Mouse (Mus musculus) right cerebral cortex, postnatal 10 days (tissue): ENCODE results near the gene Il27ra.

Source experiments
- DNase-seq, 2 experiments: peaks; one replicate each; pipeline ENCODE4 v3.0.0; 2021; ENCODE audit warnings: low spot score in 2 of 2

The Il27ra gene

DNA sequence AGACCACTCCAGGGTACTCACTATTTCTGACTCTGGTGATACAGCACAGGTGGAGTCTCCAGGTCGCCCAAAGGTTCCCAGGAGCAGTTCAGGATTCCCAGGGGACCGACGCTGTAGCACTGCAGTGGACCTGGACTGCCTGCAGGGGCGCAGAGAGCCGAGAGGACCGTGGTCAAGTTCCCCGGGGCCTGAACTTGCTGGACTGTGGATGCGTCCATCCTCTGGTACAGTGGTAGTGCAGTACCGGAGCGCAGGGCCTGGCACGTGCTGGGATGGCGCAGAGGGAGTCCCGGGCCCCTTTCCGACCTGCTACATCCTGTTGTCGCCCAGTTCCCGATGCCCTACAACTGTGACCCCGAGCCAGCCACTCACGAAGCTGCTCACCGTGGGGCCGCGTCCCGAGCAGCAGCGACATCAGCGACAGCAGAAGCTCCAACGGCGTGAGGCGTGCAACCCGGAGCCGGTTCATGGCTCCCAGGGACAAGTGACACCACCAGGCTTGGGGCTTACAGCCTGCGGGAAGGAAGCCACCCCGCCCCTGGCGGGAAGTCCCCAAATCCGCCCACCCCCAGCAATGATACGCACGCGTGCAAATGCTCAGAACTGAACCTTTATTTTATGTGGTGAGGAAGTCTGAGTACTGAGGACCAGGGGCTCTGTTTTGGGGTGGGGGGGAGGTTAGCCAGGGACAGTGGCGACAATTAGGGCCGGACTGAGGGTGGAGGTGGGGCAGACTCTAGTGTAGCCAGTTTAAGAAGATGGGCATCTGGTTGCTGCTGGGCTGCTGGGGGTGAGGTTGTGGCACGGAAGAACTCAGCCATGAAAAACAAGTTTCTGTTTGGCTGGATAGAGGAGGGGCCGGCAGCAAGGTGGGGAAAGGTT lies at the start of gene Il27ra:
Il27ra (minus strand) TSS at position 524 of the 882 bp plus-strand sequence.
- peak; percentile 47 to 59 for DNase-seq

DNA sequence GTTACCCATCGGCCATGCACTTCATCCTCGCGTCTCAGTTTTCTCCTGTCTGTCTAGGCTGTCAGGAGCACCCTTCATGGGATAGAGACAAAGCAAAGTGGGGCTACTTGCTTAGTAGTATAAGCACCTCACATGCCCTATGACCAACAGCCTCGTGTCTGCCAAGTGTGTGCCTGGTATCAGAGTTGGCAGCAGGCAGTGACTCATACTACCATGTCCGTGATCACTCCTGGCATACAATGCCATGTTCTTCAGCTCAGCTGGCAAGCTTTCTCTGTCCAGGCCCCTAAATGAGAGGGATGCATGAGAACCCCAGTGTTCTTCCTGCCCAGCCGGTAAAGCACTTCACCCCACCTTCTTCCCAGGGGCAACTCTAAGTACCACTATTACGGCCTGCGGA lies 48.2 kb upstream of the Il27ra start:
- DNase-seq = no peak

DNA sequence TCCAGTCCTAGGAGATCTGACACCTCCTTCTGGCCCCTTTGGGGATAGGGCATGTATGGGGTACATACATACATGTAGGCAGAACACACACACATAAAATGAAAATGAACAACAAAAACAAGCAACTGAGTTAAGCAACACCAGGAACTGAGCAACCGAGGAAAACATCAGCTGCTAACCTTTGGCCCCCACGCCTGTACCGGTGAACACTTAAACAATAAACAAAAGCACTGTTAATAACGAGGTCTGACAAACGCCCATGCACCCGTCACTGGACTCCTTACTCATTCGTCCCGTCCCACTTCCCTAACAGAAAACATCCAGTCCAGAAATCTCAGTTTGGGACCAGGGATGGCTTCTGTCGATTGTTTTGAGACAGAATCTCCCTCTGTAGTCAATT lies 46.9 kb upstream of the Il27ra start:
- no peak for DNase-seq

DNA sequence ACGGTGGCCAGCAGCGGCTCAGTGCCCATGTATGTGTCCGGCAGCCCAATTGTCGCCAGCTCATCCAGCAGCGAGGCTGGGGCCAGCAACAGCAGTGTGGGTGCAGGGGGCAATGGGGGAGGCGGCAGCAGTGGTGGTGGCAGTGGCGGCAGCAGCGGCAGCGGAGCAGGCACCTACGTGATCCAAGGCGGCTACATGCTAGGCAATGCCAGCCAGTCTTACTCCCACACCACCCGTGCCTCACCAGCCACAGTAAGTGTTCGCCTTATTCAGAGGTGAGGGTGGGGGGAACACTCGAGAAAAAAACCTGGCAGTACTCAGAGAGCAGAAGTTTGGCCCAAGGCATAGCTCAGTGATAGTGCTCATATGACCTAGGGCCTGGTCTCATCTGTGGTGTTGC lies 45.4 kb upstream of the Il27ra start:
- DNase-seq = no peak

DNA sequence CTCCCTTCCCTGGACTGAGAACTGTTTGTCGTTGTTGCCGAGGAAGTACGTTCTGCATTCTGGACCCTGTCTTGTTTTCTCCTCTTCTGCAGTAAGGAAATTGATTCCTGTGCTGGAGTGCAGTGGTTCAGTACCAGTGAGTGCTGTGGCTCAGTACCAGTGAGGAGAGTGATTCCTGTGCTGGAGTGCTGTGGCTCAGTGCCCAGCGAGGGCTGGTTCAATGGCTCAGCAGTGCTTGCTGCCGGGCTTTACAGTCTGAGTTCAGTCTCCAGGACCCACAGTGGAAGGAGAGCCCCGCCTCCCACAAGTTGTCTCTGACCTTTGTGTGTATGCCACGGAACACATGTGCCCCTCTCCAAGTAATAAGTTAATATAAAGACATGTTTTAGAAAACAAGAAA lies 44.8 kb upstream of the Il27ra start:
- no peak for DNase-seq

DNA sequence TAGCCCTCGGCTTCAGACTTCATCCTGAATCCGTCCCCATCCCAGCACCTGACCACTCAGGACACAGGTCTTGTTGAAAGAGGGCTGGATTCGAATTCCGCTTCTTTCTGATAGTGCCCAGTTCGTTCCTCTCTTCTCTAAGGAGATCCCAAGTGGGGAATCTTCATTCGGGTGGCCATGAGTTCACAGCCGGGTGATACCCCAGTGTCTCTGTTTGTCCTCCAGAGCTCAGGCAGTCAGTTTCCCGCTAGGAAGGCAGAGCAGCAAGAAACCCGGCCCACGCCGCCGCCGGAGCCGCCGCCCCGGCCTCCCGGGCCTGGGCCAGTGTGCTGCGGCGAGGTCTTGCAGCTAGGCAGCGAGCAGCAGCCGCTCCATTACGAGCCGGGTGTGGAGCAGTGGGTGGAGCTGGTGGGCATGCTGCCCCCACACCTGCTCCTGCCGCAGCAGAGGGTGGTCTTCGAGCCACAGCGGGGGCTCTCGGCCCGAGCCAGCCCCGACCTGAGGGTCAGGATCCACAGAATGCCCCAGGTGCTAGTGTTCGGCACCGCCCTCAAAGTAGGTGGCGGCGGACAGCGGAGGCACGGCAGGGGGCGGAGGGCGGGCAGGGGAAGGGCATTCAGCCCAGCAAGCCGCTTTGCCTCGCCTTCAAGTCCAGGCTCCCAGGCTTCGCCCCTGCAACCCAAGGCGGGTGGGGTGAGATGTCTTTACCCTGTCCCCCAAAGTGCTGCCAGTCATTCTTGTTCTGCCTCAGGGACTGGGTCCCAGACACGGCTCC lies 42.1 kb upstream of the Il27ra start:
- DNase-seq = no peak

DNA sequence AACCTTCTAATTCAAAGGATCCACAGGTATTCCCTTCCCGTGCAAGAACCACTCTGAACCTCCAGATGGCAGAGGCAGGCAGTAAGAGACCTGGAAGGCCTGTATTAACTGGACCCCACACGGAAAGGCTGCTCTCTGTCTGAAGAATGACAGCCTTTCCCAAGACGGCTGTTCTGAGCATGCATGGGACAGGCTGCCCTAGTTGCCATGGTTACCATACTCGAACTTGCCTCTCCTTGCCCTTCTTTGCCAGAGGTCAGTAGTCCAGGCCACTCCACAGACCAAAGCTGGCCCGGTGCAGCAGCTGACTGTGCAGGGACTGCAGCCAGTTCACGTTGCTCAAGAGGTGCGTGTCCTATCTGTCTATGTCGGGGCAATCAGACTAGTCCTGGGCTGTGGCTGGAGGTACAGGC lies 41.4 kb upstream of the Il27ra start:
- no peak for DNase-seq

DNA sequence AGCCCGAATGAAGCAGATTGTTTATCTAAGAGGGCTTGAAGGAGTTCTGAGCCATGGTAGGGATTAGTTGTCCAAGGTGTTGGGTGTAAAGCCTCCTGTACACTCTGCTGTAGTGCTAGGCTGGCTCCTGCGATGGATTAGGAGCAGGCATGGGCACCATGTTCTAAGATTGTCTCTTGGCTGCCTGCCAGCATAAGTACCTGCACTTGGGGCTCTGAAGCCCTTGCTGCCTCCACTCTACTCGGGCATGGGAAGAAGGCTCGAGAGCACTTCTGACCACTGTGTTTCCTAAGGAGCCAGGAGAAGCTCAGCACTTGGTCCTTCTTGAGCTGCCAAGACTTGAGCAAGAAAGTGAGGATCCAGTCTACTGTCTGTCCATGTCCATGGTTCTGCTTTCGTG lies 36.8 kb upstream of the Il27ra start:
- DNase-seq = no peak

DNA sequence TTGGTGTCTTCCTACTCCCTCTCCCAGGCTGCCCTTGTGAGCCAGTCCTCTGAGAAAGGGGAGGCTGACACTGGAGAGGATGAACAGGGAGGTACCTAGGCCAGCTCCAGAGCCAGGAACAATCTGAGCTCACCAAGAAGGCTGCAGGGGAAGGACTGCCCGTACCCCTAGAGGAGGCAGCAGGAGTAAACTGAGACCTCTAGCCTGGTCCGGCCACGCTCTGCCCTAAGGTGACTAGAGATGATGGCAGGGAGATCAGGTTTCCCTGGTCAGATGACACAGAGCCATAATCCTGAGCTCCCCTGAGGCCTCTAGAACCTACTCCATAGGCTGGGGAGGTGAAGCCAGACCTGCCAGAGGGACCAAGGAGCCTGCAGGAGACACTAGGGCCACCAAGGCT lies 34.5 kb upstream of the Il27ra start:
- DNase-seq = no peak

DNA sequence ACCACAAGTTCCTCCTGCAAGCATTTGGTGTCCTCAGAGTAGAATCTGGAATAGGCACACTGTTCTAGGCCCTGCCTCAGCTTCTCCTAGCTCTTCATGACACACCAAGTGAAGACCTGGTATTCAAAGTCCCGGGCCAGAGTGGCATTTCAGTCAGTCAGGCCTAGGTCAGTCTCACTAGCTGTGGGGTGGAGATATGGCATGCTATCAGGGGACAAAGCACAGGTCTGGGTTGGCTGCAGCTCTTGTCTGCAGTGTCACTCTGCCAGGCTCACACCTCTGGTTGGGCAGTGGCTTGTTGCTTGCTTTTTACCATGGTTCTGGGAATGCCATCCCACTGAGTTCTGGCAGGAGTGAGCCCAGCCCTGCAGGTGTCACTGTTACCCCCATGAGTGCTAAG lies 34.0 kb upstream of the Il27ra start:
- DNase-seq = peak in 1 of 2 experiments; percentile 24

DNA sequence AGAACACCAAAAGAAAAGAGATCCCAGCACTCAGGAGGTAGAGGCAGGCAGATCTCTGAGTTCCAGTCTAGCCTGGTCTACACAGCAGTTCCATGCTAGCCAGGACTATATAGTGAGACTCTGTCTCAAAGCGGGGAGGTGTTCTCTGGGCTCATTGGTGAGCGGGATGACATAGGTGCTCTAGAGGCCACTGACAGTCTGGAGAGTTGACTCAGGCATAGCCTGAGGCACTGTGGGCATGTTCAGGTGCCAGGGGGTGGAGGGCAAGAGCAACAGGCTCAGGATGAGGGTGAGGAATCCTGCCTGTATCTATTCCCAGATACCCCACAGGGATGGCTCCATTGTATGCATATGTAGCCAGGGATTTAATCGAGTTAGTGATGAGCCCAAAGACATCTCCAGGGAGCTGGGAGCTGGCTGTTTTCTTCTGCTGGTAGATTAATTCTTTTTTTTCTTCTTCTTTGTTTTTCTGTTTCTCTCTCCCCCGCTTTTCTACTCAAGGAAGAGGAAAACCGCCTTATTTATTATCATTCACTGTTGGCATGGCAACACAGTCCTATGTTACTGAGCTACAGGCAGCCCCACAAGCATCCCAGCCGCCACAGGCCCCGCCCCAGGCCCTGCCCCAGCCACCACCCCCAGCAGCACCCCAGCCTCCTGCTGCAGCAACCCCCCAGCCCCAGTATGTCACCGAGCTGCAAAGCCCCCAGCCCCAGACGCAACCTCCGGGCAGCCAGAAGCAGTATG lies 31.0 kb upstream of the Il27ra start:
- DNase-seq = peak in 1 of 2 experiments; percentile 49

DNA sequence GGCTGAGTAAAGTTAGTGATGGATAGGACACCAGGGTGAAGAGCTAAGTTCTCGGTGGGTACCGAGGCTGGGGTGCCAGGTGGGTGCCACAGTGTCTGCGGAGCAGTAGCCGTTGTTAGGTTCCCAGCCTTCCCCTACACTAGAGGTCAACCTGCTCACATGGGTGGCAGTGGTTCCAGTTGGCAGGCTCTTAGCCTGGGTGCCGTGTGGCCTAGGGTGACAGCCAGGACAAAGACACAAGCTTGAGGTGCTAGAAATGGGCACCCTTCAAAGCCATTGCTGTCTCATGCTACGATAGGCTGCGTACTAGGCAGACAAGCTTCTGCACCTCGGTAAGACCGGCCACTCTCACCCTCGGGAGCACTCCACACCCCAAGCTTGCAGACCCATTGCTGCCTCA lies 29.9 kb upstream of the Il27ra start:
- no peak for DNase-seq

DNA sequence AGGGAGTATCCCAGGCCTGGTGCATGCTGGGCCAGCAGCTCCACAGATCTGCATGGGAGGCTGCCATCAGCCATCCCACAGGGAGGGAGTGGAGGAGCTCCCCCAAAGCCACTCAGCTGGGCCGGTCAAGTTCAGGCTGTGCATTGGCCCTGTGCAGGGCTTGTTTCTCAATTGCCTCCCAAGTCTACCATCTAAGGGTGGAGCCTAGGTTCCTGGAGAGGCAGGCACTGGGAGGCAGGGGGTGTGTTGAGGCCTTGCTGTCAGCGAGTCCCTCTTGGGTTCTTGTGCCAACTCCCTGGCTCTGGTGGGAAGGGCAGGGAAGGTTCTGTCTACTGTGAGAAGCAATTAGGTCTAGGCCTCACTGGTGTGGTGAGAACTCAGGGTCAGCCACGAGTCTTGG lies 29.5 kb upstream of the Il27ra start:
- DNase-seq = peak in 1 of 2 experiments; percentile 46

DNA sequence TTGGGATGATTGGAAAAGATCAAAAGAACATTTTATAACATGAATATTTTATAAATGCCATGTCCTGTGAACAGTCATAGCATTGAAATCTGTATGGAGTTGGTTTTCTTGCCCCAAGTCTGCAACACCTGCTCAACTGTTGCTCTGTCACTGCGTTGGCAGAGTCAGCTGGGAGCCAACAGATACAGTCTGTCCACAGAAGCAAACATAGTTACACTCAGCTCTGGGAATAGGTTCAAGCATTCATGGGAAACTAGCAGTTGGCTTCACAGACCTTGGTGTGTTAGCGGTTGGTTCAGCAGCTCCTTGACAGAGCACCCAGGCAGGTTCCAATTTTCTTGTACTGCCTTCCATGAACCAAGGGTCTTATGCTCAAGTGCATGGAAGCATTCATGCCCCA lies 28.3 kb upstream of the Il27ra start:
- DNase-seq = peak; percentile 74 to 86

DNA sequence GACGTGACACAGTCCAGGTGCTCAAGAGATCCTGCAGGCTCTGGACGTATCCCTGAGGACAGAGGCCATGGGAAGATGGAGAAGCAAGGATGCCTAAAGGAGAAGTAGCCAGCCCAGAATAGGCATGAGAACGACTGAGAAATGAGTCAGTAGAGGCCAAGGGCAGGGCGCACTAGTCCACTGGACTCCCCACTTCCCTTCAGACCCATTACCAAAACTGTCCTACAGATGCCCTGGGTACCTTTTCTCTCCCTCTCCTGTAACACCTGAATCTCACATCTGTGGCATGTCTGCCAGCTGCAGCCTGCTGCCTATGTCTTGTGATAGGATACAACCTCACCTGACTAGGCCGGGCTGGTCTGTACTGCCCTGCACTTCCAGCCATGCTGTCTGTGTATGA lies 27.9 kb upstream of the Il27ra start:
- DNase-seq = peak in 1 of 2 experiments; percentile 38

DNA sequence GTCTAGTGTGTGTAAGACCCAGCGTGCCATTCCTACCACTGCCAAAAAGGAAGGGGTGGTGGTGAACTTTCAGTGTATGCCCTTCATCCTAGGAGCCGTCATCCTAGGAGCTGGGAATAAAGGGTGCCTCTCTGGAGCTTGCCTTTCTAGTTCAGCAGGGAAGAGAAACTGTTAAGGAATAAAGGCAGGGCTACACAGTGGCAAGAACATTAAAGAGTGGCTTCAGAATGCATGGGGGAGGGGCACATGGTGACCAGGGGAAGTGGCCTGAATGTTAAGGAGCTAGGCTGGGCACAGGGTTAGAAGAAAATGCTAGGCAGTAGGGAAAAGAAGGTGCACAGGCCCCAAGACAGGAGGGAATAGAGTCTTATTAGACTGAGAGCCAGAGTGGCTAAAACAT lies 27.4 kb upstream of the Il27ra start:
- DNase-seq = peak; percentile 66 to 70

DNA sequence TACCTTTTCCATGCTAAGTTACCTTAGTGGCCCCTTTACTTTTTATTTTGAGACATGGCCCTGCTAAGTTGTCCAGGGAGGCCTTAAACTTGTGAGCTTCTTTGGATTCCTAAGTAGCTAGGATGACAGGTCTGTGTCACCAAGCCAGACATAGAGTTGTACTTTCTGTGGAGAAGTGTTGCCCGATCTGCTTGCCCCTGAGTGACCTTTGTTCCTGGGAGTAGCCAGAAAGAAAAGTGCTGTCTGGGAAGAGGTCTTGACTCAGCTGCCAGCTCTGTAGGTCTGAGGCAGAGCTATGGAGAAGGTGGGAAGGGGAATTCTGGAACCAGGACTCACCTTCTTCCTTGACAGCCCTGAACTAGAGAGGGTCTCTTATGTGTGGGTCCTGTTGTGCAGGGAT lies 26.8 kb upstream of the Il27ra start:
- no peak for DNase-seq

DNA sequence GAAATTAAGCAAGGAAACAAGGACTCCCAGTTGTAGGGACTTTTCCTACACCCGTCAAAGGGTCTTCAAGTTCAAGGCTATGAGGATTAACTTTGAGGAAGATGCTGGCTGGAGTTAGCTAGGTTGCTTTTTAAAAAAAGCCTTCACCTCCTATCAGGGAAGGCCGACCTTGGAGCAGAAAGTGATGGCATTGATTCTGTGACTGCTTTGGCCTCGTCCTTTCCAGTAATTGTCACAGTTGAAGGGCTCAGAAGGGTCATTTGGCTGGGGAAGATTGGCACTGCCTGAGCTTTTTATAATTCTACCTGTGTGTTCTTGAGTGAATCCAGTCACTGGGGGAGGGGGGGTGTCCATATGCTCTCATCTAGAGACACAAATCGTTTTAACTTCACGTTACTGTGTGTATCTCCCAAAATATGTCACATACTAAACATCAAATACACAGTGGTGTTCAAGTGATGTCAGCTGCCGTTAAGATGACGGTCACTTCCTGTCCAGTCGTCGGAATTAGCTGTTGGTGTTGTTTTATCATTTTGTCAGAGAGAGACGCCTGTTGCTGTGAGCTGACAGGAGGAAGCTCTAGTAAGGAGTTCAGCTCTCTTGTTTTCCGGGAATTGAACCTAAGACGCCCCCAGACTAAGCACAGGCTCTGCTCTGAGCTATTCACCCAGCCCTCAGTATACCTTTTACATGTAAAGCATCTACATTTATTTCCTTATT lies 26.1 kb upstream of the Il27ra start:
- DNase-seq = no peak

DNA sequence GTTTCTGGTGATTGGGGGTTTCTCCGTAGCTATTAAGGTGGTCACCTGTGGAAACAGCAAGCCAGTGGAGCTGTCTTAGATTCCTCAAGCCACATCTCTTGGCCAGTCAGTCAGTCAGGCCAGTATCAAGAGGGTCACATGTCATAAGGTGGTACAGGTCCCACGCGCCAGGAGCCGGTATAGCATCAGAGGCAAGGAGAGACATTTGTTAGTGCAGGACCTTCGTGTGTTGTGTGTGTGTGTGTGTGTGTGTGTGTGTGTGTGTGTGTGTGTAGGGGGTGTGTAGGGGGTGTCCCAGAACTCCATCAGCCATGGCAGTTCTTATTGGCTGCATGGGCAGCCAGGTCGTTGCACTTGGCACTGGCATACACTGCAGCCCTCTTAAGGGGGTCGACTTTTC lies 25.5 kb upstream of the Il27ra start:
- DNase-seq = no peak

DNA sequence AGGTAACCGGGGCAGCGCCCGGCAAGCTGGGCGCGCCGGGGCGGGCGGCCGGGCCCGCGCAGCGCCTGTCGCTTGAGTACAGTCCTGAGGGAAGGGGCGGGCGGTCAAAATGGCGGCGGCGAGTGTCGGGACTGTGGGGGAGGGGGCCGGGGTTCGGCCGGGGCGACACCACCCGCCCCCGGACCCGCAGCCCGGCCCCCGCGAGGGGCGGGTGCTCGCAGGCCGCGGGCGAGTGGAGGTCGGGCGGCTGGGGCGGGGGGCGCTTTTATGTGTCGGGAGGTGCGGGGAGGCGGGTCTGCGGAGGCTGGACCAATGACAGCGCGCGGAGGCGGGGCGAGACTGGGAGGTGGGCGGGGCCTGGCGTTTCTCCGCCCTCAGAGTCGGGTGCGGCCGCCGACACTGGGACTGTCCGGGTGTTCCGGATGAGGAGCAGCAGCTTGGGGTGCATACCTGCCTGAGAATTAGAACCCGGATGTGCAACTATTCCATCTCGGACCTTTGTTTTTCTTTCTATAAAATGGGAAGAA lies 24.7 kb upstream of the Il27ra start:
- DNase-seq = peak; percentile 96 to 97

DNA sequence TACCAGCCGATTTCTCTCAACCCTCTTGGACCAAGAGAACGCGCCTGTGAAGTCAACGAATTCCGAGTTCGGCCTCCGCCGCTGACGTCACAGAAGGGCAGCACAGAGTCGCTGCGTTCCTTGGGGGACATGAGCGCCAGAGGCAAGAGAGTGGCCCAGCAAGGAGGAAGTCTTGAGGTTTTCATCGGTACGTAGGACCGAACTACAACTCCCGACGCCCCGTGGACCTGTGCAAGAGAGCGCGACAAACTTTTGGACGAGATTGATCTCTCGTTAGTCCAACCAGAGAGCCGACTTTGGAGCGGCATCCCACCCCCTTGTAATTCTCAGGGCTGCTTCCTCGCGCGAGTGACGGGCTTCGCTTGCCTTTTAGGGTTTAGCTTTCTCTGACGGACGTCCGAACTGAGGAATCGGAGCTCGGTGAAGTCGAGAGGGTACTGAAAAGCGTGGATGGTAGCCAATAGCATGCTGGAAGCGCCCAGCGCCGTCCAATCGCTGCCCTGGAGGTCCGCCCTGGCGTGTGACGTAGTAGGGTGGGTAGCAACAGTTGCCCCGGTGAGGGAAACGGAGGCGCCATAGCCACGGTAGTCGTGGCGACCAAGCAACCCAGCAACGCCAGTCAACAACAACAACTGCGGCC lies 24.0 kb upstream of the Il27ra start, which contains the start of gene Rfx1:
Rfx1 (plus strand) TSS at position 544 of the 640 bp plus-strand sequence.
- peak; percentile 100 for DNase-seq
